Mouse (Mus musculus): ENCODE data around the gene Olfr247.
"Not testable (repeated sequence)": the region's sequence is repeated elsewhere in the genome, so short reads cannot be mapped to it uniquely, and the experiment has no call there.

The Olfr247 gene

DNA sequence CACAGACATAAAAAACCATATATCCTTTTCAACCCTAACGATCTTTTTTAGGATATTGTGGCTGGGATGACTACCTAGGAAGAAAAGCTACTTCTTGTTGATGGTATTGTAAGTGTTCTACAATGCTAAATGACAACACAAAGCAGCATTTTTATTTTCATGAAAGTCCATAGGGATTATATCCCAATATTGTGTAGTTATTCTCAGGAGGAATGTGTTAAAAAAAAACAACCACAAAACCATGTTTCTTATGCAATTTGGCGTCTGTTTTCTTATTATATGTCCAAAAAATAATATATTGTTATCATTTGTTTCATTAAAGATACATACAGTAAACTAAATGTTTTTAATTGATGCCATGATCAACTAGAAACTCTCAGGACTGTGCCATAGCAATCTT, at the start of gene Olfr247:
Gene Olfr247 (minus strand): TSS at position 101 of the 400 bp plus-strand sequence.
- not testable (repeated sequence) for DNase-seq

DNA sequence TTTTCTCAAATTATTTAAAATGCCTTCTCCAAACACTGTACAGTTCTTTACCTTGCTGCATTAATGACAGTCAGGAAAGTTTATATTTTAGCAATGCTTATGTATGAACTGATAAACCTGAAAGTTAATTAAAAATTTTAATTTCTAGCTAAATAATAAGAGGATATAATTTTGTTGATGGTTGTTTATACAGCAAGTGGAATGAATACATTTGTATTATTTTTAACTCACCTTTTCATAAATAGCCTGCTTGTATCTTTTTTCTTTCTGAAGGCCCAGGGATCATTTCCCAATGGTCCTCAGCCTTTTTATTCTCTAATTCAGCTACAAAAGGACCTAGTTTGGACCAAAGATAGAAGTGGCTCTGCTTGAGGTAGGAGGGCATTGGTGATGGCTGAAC, 36.4 kb upstream of the Olfr247 start, which contains the start of gene Olfr820:
Gene Olfr820 (plus strand): TSS at position 301 of the 400 bp plus-strand sequence.
- DNase-seq, result no peak

DNA sequence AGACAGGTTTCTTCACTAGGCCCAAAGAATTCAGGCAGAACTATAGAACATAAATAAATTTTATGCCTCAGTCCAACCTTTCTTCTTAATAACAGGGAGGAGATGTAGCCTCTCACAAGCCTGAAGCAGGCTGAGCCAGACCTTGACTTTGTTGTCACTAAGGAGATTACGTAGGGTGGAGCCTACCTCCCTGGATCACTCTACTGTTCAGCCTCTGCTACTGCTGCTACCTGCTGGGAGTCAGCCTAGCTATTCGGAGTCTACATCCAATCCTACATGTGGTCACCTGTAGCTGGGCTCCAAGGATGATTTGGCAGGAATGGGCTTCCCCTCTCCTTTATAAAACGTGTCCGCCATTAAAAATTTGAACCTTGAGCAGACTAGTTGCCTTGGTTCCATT, 29.4 kb upstream of the Olfr247 start:
- not testable (repeated sequence) for DNase-seq

DNA sequence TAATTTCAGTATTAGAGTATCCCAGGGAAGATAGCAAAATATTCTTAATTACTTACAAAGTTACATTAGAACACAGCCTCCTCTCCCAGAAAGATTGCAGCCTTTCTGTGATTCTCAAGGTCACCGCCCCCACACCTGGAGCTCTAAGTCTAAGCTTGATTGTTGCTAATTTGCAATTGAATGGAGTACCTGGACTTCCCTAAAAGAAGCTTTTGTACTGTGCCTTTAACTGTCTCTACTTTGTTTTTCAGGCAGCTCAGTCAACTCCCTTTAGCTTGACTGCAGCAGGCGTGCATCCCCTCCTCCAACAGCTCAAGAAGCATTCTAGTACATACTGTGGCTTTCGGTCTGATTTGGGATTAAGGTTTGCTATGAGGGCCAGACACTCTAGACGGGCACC, 28.2 kb upstream of the Olfr247 start:
- not testable (repeated sequence) for DNase-seq

DNA sequence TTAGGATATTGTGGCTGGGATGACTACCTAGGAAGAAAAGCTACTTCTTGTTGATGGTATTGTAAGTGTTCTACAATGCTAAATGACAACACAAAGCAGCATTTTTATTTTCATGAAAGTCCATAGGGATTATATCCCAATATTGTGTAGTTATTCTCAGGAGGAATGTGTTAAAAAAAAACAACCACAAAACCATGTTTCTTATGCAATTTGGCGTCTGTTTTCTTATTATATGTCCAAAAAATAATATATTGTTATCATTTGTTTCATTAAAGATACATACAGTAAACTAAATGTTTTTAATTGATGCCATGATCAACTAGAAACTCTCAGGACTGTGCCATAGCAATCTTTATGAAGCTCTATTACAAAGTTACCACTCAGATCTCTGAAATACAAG, 9.0 kb upstream of the Olfr247 start, which contains the start of gene Gm10310:
Gene Gm10310 (minus strand): TSS at position 101 of the 400 bp plus-strand sequence.
- not testable (repeated sequence) for DNase-seq

DNA sequence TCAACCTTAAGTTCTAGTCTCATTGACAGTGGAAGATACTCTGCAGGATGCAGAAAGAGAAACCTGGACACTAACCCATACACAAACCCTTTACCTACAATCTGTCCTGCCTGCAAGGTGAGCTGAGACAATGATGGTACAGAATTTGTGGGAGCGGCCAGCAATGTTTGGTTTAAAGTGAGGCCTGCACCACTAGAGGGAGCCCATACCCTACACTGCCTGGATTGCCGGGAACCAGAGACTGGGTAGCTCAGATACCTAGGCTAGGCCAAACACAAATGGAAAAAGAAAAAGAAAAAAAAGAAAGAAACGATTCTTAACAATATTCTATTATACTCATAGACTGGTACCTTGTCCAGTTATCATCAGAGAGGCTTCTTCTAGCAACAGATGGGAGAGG, 5.9 kb upstream of the Olfr247 start:
- not testable (repeated sequence) for DNase-seq

DNA sequence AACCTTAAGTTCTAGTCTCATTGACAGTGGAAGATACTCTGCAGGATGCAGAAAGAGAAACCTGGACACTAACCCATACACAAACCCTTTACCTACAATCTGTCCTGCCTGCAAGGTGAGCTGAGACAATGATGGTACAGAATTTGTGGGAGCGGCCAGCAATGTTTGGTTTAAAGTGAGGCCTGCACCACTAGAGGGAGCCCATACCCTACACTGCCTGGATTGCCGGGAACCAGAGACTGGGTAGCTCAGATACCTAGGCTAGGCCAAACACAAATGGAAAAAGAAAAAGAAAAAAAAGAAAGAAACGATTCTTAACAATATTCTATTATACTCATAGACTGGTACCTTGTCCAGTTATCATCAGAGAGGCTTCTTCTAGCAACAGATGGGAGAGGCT, 2.9 kb downstream of the Olfr247 start:
- not testable (repeated sequence) for DNase-seq

DNA sequence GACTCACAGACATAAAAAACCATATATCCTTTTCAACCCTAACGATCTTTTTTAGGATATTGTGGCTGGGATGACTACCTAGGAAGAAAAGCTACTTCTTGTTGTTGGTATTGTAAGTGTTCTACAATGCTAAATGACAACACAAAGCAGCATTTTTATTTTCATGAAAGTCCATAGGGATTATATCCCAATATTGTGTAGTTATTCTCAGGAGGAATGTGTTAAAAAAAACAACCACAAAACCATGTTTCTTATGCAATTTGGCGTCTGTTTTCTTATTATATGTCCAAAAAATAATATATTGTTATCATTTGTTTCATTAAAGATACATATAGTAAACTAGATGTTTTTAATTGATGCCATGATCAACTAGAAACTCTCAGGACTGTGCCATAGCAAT, 8.8 kb downstream of the Olfr247 start, which contains the start of gene Olfr819:
Gene Olfr819 (minus strand): TSS at position 101 of the 400 bp plus-strand sequence.
- not testable (repeated sequence) for DNase-seq

DNA sequence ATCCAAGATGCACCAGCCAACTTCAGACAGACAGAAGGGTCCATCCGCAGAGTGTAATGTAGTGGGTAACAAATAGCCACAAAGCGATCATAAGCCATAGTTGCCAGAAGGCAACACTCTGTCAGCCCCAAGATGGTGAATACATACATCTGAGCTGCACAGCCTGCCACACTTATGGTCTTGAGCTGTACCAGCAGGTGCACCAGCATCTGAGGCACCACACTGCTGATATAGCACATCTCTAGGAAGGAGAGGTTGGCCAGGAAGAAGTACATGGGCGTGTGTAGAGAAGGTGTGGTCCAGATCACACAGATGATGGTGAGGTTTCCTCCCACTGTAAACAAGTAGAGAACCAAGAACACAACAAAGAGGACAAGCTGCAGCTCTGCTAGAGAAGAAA, 9.7 kb downstream of the Olfr247 start:
- not testable (repeated sequence) for DNase-seq

DNA sequence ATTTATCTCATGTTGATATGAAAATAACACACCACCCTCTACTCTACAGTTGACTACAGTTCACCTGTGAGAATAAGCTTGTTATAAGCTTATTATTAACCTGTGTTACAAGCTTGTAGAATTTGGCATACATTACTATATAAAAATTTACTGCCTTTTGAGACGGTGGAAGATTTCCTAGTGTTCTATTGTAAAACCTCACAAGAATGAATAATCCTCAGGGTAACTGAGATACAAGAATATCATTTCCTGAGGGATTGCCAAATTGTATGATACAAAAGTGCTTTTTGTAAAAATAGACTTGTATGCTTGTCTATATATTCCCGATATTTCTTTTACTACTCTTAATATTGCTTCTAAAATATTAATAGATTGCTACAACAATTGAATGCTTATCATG, 26.9 kb downstream of the Olfr247 start, which contains the start of gene Olfr818:
Gene Olfr818 (minus strand): TSS at position 101 of the 400 bp plus-strand sequence.
- DNase-seq, result no peak

Measured in kidney, postnatal 10 days (tissue).